Mouse (Mus musculus) liver (tissue): ENCODE measurements at regions not wholly inside any gene's neighbourhood (a gene's known extent, or its start where the extent isn't known, plus 50 kb on each side); places are given as distances from the start of the nearest gene placed in this dataset.

Experiments used
- DNase-seq: peaks from one replicate; pipeline ENCODE4 v3.0.0-alpha.2; 2020; ENCODE audit warnings: mixed read lengths

GRCm38 (mm10) chr9:89858005-89858404, 51.7 kb upstream of the Rasgrf1 start:
- DNase-seq = no peak

GRCm38 (mm10) chr9:89850491-89851282, 59.0 kb upstream of the Rasgrf1 start:
- DNase-seq = no peak

GRCm38 (mm10) chr9:89849947-89850346, 59.8 kb upstream of the Rasgrf1 start:
- no peak for DNase-seq

GRCm38 (mm10) chr9:89848571-89848970, 61.1 kb upstream of the Rasgrf1 start:
- no peak for DNase-seq

- DNase-seq = no peak
Measured at GRCm38 (mm10) chr9:89846973-89847372, 62.7 kb upstream of the Rasgrf1 start.

GRCm38 (mm10) chr9:89842776-89843089, 67.0 kb upstream of the Rasgrf1 start:
- no peak for DNase-seq

GRCm38 (mm10) chr9:89841866-89842775, 67.6 kb upstream of the Rasgrf1 start:
- DNase-seq = no peak

GRCm38 (mm10) chr9:89841371-89841770, 68.3 kb upstream of the Rasgrf1 start:
- no peak for DNase-seq

- DNase-seq = no peak
Measured at GRCm38 (mm10) chr9:89836454-89837245, 73.1 kb upstream of the Rasgrf1 start.

- DNase-seq = no peak
Measured at GRCm38 (mm10) chr9:89833596-89833995, 76.1 kb upstream of the Rasgrf1 start.

GRCm38 (mm10) chr9:89831855-89832254, 77.9 kb upstream of the Rasgrf1 start:
- no peak for DNase-seq

GRCm38 (mm10) chr9:89828156-89828555, 81.6 kb upstream of the Rasgrf1 start:
- DNase-seq = no peak

GRCm38 (mm10) chr9:89827564-89827963, 82.1 kb upstream of the Rasgrf1 start:
- DNase-seq = no peak

GRCm38 (mm10) chr9:89826712-89827548, 82.8 kb upstream of the Rasgrf1 start:
- DNase-seq = peak; percentile 80

- DNase-seq = no peak
Measured at GRCm38 (mm10) chr9:89821853-89822243, 83.6 kb upstream of the Ankrd34c start.

GRCm38 (mm10) chr9:89821109-89821852, 83.0 kb upstream of the Ankrd34c start:
- DNase-seq = no peak

- DNase-seq = no peak
Measured at GRCm38 (mm10) chr9:89813616-89814318, 75.5 kb upstream of the Ankrd34c start.

- no peak for DNase-seq
Measured at GRCm38 (mm10) chr9:89807381-89807780, 69.1 kb upstream of the Ankrd34c start.

- no peak for DNase-seq
Measured at GRCm38 (mm10) chr9:89802658-89803057, 64.4 kb upstream of the Ankrd34c start.

GRCm38 (mm10) chr9:89793018-89793417, 54.7 kb upstream of the Ankrd34c start:
- DNase-seq = peak; percentile 50

GRCm38 (mm10) chr9:89789926-89790325, 51.7 kb upstream of the Ankrd34c start:
- no peak for DNase-seq
